Mouse (Mus musculus): ENCODE measurements around the gene Sh3gl2.

DNA sequence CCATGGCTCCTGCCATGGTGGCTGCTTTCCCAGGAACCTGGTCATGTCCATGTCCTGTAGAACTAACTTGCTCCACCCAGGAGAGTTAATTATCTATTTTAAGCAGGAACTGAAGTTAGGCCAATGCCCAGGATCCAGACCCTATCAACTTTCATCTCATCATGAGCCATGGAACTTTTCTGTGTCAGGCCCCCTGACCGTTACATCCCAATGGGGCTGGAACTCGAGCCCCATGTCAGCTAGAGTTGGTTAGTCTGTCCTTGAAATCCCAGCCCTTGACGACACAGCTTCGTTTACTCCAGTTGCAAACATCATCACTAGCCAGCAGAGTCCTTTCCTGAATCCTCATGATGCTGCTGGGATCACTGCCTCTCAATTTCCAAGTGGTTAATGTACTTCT, 221.3 kb downstream of the Sh3gl2 start:
- TF ChIP-seq POLR2A (IDR thresholded peaks at IDR 0.05; ENCODE audit: extremely low read depth, insufficient read depth, low read length) (no peak), CTCF (IDR thresholded peaks at IDR 0.05; ENCODE audit: extremely low read depth, insufficient read depth, low read length) (no peak)
